Mouse (Mus musculus) embryonic fibroblast, embryonic 13.5 days (primary cell): Measurements from ENCODE around the gene Prkaca.

Source experiments
- CTCF ChIP-seq: IDR thresholded peaks from 2 replicates; pipeline ENCODE4 v1.5.1; 2011; ENCODE audit warnings: mild to moderate bottlenecking, control low read depth, low read length, moderate library complexity, borderline replicate concordance; ENCODE audit not compliant: insufficient read depth
- POLR2A ChIP-seq: IDR thresholded peaks from 2 replicates; pipeline ENCODE4 v1.6.1; 2011; ENCODE audit warnings: low read depth, mild to moderate bottlenecking, control low read depth, low read length, moderate library complexity

DNA sequence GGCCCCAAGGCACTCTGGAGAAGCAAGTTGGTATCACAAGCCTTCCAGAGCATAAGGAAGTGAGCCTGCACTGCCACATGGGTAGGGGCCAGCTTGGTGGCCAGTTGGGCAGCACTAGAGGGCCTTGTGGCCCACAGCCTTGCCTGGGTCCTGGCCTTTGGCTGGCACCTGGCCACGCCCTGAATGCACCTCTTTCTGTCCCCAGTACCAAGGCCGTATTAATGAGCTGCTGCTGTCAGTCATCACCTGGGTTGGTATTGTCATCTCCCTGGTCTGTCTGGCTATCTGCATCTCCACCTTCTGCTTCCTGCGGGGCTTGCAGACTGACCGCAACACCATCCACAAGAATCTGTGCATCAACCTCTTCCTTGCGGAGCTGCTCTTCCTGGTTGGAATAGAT lies 38.6 kb upstream of the Prkaca start:
- TF ChIP-seq CTCF = no peak
- no peak for TF ChIP-seq POLR2A
